Mouse (Mus musculus): ENCODE measurements around the gene Ccdc159.
A peak's percentile ranks its signal among the peaks of the same experiment; 100 is the strongest.

Ccdc159 gene

DNA sequence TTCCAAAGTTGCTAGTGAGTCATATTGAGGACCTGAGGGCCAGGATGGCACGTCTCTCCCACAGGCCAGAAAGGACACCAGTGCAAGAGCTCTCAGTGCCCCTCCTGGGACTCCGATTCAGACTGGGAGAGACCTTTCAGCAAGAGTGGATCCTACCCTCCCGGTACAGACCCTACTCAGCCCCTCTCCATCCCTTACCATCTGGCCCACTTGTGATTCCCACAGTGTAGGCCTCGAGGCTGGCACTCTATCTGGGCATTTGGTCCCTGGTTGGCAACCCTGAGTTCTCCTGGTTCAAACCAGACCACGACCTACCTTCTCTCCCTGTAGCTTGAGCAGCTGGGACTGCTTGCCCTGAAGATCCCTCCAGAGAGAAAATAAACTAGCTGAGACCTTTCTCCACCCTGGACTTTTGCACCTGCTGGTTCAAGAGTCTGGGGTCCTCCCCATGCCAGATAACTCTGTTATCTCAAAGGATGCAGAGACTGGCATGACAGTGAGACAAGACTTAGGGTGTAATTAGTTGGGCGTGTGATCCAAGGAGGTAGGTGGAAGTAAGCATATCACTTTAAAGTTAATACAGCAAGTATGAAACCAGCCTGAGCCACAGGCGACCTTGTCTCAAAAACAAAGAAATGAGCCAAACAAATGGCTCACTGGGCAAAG, 8.3 kb downstream of the Ccdc159 start:
- peak; percentile 62 for DNase-seq

DNA sequence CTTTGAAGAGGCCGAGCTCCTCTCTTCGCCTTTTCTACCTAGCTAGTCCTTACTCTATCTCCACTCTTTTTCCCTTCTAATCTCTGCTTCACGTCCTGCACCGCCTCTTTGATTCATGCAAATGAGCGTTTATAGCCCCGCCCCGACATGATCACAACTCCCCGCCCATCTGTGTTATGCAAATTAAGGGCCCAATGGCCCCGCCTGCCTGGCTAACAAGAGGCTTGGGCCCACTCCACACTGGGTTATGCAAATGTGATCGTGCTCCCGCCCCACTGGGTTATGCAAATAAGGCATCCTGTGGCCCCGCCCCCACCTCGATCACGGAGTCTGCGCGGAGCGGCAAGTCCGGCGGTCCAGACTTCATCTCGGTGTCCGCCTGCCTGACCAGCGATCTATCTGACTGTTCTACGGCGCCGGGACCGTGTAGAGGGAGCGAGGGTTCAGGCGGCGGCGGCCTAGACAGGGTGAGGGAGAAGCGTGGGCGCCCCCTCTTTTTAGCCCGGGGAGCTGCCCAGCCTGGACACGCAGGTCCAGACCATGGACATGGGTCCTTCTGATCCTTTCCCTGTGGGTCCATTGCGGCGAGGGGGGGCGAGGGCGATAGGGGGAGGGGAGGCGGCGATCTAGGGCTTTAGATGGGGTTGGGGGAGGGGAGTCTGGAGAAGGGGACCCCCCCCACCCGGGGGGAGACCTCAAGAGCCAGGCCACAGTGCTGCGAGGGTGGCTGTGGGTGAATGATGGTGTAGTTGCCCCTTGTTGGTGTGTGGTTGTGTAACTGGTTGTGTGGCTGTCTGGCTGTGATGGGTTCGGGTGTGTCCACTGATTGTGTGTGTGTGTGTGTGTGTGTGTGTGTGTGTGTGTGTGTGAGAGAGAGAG, 9.7 kb downstream of the Ccdc159 start, which contains the start of gene Plppr2:
Plppr2 (plus strand) TSS at position 342 of the 879 bp plus-strand sequence.
- peak; percentile 100 for DNase-seq

DNA sequence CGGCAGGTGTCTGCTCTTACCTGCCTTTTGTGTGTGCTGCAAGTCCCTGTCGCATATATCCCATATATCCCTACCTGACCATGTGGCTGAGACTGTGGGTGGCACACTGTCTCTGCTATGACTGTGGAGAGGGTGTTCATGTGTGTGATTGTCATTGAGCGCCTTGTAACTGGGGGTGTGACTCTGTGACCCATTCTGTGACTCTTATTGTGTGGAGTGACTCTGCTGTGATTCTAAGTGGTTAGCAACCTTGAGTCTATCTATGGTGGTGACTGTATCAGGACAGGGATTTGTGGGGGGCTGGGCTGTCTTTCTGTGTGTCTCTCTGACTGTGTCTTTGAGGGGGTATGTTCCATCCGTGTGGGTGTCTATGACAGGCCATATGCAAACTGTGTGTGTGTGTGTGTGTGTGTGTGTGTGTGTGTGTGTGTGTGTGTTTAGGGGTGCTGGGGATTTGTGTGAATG, 10.5 kb downstream of the Ccdc159 start:
- DNase-seq: no peak

DNA sequence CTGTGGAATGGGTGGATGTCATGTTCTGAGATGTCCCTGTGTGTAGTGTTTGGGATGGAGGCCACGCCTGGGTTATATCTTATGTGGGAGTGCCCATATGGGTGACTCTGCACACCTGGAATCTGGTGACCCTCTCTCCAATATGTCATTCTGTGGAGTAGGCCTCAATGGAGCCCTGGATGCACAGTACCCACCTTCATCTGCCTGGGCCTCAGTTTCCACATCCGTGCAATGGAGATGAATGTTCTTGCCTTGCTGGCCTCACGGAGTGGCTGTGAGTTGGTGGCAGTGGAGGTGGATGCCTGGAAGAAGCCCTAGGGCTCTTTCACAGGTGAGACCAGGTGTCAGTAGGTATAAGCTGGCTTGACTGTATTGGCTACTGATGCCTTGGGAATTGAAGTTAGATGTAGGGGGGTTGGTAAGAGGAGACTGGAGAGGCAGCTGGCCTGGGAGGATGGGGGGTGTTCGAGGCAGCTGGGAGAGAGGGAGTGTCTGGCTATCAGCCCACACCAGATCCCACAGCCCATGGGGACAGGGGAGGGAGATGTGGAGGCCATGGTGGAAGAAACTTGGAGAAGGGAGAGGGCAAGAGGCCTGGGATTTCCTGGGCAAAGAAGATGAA, 11.1 kb downstream of the Ccdc159 start:
- DNase-seq: peak; percentile 63

DNA sequence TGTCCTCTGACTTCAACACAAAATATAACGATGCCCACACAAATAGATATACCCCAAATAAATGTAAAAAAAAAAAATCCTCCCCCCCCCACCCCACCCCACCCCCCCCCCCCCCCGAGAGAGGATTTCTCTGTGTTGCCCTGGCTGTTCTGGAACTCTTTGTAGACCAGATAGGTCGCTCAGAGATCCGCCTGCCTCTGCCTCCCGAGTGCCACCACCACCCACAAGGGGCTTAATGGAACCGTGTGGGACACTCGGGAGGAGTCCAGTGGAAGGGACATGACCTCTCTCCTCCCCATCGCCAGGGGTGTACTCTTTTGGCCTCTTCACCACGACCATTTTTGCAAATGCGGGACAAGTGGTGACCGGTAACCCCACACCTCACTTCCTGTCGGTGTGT, 15.8 kb downstream of the Ccdc159 start:
- no peak for DNase-seq

DNA sequence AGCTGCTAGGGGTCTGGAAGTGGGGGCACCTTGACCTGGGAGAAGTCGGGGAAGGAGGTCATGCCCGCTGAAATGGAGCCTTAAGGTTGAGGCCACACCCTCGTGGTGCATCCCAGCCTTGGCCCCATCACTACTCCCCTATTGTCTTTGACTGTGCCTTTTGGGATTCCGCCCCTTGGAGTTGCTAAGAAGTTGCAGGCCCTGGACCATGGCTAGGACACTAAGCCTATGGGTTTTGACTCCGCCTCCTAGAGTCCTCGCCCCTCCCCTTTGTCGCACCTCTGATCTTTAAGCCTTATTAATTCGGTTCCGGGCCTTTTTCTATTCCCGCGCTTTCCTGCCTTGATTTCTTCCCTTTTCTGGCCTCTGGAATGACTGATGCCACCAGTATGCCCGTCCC, 16.4 kb downstream of the Ccdc159 start:
- DNase-seq: no peak

DNA sequence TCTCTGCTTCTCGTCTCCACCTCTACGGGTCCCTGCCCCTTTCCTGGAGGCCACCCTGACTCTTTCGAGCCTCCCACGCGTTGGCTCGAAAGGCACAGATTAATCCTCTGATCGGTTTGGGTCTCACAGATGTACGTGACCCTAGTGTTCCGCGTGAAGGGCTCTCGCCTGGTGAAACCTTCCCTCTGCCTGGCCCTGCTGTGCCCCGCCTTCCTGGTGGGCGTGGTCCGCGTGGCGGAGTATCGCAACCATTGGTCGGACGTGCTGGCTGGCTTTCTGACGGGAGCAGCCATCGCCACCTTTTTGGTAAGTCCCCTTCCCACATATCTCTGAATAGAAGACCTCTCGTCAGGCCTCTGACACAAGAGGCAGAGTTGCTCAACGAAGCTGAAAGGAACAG, 17.0 kb downstream of the Ccdc159 start:
- DNase-seq: peak; percentile 41

DNA sequence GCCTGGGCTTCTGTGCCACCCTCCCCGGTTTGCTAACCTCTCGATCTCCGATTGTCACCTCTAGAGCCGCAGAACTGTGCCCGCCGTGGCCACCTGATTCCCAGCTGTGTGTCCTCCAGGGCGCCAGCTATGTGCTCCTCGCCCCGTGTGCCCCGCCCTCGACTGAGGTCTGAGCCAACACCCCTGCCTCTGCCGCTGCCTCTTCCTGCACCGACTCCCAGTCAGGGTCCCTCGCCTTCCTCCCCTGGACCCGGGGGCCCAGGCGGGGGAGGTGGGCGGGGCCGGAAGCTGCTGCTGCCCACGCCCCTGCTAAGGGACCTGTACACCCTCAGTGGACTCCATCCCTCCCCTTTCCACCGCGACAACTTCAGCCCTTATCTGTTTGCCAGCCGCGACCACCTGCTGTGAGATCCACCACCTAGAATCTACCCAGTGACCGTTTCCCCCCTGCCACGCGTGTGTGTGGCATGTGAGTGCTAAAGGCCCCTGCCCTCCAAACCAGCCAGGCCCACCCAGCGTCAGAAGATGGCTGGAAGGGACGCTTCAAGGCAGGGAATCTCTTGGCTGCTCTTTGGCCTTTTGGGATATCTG, 20.4 kb downstream of the Ccdc159 start:
- peak; percentile 39 for DNase-seq

DNA sequence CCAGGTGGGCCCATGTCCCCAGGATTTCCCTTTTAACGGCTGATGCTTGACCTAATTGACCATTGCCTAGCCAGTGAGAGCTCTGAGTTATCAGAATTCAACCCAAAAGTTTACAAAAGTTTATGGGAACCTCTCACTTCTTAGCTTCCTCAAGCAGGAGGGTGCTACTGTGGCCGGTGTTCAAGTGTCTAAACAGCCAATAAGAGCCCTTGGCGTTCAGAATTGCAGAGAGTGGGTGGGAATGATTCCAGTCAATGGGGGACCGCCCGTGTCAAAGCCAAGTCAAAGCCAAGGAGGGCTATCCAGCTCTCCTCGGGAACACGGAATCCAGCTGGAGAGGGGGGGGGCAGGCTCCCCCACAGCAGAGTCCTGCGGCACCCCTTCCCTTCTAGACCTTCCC, 20.9 kb downstream of the Ccdc159 start:
- DNase-seq: no peak

DNA sequence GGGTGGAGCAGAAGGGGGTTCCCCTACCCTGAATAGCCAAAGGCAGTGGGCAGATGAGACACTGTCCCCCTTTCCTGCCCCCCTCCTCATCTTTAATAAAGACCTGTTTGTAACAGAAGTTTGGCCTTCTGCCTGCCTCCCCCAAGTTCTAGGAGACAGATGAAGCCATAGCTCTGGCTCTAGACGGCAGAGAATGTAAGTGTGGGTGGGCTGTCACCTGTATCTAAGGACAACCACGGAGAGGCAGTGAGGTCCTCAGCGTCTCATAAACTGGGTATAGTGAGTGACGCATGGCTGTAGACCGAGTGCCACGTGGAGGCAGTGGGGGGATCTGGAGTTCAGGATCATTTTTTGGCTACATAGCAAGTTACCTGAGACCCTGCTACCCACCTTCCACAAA, 21.5 kb downstream of the Ccdc159 start:
- DNase-seq: peak; percentile 17

DNA sequence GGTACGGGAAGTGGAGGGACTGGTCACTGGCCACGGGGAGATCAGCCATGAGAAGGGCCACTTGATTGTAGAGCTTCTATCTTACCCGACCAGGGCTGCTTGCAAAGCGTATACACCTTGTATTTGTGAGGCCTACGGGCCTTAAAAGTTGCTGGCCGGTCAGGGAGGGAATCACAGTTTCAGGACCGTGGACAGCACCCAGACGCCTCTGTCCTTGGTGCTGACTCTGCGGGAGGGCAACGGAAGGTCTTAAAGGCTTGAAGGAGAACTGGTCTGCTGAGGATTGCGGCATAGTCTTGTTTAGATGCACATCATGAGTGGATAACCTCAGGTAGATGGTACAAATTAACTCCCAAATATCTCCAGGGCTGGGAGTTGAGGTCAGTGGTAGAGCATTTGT, 23.1 kb downstream of the Ccdc159 start:
- DNase-seq: no peak

DNA sequence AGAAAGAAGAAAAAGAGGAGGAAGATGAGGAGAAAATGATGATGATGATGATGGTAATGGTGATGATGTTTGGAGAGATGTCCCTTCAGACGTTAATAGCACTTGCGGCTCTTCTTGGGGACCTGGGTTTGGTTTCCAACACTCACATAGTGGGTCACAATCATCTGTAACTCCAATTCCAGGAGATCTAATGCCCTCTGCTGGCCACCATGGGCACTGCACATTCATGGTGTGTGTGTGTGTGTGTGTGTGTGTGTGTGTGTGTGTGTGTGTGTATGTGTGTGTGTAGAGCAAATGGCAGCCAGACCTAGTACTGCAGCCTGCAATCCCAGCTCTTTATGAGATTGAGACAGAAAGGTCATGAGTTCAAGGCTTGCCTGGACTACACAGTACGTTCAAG, 24.7 kb downstream of the Ccdc159 start:
- DNase-seq: no peak

DNA sequence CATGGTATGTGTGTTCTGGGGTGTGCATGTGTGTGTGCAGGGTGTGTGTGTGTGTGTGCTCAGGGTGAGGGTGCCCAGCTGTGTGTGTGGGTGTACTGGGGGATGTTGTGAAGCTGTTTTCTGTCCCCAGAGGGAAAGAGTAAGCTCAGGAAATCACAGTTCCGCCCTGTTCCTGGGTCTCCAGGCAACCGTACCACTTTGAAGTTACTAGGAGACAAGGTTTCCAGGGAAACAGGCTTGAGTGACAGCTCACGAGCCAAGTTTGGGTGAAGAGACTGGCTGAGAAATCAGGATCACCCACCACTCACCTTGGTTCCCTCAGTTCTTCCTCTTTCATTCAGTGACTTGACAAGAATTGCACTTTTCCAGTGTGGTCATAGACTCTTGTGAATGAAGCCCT, 26.3 kb downstream of the Ccdc159 start:
- no peak for DNase-seq

DNA sequence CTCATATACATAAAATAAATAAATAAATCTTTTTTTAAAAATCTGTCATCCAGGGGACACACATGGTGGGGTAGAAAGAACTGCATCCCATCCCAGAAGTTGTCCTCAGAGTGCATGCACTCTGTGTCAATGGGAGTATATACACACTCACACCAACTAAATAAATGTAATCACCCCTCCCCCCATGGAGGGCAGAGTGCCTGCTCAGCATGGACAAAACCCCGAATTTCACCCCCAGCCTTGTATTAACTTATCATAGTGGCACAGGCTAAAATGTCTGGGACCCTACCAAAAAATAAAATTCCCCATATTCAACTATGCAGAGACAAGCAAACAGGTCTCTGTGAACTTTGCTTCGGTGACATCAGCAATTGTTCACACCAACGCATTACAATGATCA, 27.4 kb downstream of the Ccdc159 start:
- DNase-seq: peak; percentile 59

DNA sequence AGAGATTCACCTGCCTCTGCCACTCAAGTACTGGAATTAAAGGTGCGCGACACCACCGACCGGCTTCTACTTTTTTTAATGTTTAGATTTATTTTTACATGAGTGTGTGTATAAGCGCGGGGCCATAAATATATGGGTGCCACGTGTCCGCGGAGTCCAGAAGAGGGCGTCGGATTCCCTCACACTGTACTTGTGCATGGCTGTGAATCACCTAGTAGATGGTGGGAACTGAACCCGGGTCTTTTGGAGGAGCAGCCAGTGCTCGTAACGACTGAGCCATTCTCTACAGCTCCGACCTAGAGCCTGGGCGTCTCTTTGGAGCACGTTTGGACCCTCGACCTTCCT, 27.9 kb downstream of the Ccdc159 start:
- no peak for DNase-seq

DNA sequence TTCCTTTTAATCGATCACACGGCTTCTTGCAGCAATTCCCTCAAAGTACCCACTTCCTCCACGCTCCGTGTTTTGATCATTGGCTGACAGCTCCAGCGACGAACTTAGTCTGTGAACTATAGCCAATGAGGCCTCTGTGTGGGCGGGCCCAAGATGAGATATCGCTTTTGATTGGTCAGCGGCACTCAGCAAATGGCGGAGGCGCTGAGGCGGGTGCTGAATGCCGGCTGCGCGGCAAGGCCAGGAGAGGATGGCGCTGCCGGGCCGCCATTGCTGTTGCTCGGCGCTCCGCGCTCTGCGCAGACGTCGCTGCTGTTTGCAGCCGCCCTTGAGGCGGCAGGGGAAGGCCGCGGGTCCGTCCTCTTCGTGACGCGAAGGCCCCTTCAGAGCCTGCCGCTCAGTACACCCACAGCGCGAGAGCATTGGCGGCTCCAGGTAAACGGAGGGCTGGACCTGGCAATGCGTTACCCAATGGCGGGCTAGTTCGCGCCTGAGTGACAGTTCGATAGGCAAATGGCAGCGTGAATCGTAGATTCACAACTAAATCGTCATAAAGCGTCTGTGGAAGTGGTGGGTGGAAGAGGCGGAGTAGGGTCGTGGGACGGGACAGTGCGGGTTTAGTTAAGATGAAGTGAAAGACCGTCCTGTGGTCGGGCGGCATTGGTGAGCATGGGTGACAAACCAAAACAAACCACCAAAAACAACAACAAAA, 28.5 kb downstream of the Ccdc159 start, which contains the start of gene Swsap1:
Swsap1 (plus strand) TSS at position 186 of the 712 bp plus-strand sequence.
- DNase-seq: peak; percentile 99

DNA sequence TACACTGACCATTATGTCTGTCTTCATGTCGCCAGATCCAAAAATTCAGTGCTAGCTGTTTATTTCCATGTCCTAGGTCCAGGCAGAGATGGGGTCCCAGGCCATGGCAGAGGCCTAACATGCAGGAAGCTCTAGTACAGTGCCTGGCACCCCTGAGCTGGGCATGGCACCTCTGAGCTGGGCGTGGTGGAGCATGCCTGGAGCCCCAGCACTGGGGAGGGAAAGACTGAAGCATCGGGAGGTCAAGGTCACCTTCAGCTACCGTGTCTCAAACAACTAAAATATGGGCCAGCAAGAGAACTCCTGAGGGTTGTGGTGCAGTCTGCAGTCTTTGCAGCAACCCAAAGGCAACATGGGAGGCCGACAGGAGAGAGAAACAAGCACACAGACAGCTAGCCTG, 31.1 kb downstream of the Ccdc159 start:
- DNase-seq: no peak

DNA sequence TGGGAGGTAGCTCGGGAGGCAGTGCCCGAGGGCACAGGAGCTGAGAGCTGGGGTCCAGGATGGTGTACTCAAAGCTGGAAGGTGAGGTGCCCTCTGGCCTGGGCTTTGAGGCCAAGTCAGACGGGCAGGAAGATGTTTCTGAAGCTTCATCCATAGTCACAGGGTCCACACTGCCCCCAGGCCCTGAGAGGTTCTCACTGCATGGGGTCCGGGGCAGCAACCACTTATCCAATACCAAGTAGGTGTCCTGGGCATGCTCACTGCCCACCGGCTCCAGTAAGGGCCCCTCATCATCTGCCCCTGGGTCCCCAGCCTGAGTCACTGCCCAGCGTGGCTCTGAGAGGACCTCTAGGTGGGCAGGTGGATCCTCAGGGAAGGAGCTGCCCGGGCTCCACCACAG, 32.0 kb downstream of the Ccdc159 start:
- DNase-seq: peak; percentile 54

DNA sequence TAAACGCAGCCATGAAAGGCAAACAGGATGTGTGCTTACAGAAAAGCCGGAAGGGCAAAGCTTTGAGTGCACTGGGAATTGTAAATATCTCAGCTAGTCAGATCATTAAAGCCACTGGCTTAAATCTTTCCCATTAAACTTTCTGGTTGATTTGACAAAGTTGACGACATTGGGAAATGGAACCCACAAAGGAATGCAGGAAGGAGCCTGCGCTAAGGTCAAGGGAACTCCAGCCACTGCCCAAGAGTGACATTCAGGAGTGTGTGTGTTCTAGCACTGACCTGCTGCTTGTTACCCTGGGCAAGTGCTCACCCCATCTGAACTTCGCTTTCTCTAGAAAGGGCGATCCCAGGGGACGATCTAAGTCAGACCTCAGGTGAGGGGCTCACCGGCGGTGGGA, 32.9 kb downstream of the Ccdc159 start:
- no peak for DNase-seq

DNA sequence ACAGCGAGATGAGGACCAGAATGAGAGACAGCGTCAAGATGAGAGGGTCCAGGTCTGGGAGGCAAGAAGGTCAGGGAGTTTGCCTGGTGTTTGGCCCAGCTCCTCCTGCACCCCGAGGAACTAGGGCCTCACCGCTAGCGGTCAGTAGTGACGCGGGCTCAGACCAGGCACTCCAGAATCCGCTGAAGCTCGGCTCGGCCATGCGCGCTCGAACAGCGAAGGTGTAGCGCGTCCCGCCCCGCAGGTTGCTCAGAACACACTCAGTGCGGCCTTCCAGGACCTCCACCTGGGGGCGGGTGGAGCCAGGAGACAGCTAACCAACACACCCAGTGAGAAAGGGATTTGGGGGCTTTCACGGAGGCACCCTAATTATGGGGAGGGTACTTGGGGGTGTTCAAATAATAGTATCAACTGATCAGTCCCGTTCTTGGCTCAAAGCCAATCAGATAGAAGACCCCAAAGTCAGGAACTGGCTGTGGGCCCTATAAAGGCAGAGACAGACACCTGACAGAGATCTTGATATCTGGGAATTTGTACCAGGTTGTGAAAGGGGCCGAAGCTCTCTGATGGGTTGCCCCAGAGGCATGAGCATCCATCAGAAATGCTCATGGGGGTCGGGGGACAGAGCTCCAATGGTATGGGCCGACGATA, 33.4 kb downstream of the Ccdc159 start:
- DNase-seq: peak; percentile 60

DNA sequence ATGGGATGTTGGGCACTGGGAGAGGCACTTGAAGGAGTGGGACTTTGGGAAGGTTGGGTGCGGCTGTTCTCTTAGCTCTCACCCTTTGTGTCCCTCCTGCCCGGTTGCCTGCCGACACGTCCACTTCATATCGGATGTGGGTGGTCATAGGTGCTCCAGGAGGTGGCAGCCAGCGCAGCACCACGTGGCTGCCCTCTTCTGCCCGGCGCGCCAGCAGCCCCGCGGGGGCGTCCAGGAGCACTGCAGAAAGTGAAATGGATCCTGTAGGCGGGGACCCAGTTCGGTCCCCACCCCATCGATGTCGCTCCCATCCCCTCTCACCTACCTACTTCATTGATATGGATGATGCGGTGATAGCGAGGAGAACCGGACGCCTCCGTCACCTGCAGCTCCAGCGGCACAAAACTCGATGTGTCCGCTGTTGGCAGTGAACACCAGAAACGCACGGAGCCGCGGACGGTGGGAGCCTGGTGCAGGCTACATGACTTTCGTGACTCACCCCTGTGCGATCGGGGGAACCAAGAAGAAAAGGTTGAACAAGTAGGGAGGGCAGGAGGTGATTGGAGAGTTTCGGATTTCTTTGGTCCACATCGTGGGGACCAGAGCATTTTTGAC, 34.2 kb downstream of the Ccdc159 start:
- DNase-seq: peak; percentile 50

DNA sequence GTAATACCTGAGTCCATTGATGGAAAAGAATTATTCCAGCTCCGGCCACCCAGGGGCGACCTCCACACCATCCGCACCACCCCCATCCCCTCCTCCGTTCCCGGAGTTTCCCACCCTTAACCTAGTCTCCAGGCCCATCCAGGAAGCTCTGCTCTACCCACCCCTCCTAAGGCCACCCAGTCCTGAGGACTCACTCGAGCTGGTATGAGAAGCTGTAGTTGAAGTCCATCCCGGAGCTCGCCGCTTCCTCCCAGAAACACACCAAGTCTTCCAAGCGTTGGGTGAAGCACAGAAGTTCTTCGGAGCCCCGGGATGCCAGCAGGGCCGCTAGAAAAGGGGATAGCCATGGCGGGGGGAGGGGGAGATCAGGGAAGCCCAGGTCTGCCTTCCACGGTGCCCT, 34.7 kb downstream of the Ccdc159 start:
- no peak for DNase-seq

Data from cerebellum, adult 9-11 months (tissue).